Mouse (Mus musculus) neural tube, embryonic 13.5 days (tissue): ENCODE data around the gene Gm5105. TPM values are rescaled to one million over a fixed set of nuclear protein-coding genes. Genes with fewer than 3 reads are reported as not detected.

Experiments used
- ATAC-seq: fragments of 200-750 bp; cut with Nextera tagmentation; 2 replicates; pipeline ENCODE4 v1.8.0; 2017; ENCODE audit warnings: low read depth, mild to moderate bottlenecking, moderate TSS enrichment, moderate library complexity
- H3K27ac ChIP-seq: fragments of 300-500 bp; sonication (generic); replicated peaks from 2 replicates; pipeline ENCODE4 v1.5.1; 2015; ENCODE audit warnings: moderate library complexity, mild to moderate bottlenecking, inconsistent platforms
- H3K27me3 ChIP-seq: fragments of 300-500 bp; sonication (generic); 2 replicates; pipeline ENCODE4 v1.6.1; 2015; ENCODE audit warnings: mild to moderate bottlenecking, inconsistent platforms
- H3K36me3 ChIP-seq: fragments of 300-500 bp; sonication (generic); 2 replicates; pipeline ENCODE4 v1.6.1; 2015; ENCODE audit warnings: mild to moderate bottlenecking, inconsistent platforms
- H3K4me1 ChIP-seq: fragments of 300-500 bp; sonication (generic); replicated peaks from 2 replicates; pipeline ENCODE4 v1.6.1; 2015; ENCODE audit warnings: inconsistent platforms
- H3K4me2 ChIP-seq: fragments of 300-500 bp; sonication (generic); 2 replicates; pipeline ENCODE4 v1.6.1; 2015; ENCODE audit warnings: inconsistent platforms, mild to moderate bottlenecking, moderate library complexity
- H3K4me3 ChIP-seq: fragments of 300-500 bp; sonication (generic); 2 replicates; pipeline ENCODE4 v1.5.1; 2015; ENCODE audit warnings: mild to moderate bottlenecking, inconsistent platforms
- H3K9ac ChIP-seq: fragments of 300-500 bp; sonication (generic); 2 replicates; pipeline ENCODE4 v1.6.1; 2015; ENCODE audit warnings: moderate library complexity, mild to moderate bottlenecking, inconsistent platforms
- H3K9me3 ChIP-seq: fragments of 300-500 bp; sonication (generic); 2 replicates; pipeline ENCODE4 v1.6.1; 2016; ENCODE audit warnings: inconsistent platforms
- WGBS: fragments of 180-500 bp; shearing (Covaris S2); methylation state at CpG from one replicate; pipeline ENCODE4 v1.1.7; 2015; 5-methylcytosine and 5-hydroxymethylcytosine counted together
- polyA plus RNA-seq: library from polyadenylated mRNA; unstranded; fragments of >200 nt; fragmentation: Nextera tagmentation; extraction: Ambion mirVana; gene quantifications from 2 replicates; pipeline ENCODE4 v1.2.1, GENCODE M21; 2015

Gm5105 gene
- polyA plus RNA-seq, 1 experiment from 2014 or later = 0.15 TPM

DNA sequence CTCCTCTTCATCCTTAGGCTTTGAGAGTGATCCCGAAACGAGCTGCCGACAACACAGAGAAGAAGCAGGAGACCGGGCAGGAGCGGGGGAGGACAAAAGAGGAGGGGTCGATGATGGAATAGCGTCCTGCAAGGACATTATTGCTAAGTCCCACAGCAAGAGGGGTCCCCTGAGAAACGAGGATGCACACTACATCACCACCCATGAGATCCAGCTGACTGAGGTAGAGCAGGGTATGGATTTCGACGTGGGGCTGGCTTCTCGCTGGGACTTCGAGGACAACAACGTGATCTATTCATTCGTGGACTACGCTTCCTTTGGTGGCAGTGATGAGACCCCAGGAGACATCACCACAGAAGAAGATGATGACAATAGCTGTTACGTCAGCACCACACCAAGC is 1.3 kb downstream of the Gm5105 start:
- Histone ChIP-seq H3K36me3 (no peaks in the 10 kb centered on the region), H3K27ac (no peak overlapping the region), H3K9me3 (no peaks in the 10 kb centered on the region), H3K4me2 (no peak overlapping the region), H3K9ac (no peak overlapping the region), H3K4me3 (no peak overlapping the region), H3K27me3 (no peaks in the 10 kb centered on the region), H3K4me1 (peaks cover 30% of the 10 kb centered on the region)
- ATAC-seq = no peak
- 82% methylated on average over 16 of the region's 16 CpGs for WGBS

DNA sequence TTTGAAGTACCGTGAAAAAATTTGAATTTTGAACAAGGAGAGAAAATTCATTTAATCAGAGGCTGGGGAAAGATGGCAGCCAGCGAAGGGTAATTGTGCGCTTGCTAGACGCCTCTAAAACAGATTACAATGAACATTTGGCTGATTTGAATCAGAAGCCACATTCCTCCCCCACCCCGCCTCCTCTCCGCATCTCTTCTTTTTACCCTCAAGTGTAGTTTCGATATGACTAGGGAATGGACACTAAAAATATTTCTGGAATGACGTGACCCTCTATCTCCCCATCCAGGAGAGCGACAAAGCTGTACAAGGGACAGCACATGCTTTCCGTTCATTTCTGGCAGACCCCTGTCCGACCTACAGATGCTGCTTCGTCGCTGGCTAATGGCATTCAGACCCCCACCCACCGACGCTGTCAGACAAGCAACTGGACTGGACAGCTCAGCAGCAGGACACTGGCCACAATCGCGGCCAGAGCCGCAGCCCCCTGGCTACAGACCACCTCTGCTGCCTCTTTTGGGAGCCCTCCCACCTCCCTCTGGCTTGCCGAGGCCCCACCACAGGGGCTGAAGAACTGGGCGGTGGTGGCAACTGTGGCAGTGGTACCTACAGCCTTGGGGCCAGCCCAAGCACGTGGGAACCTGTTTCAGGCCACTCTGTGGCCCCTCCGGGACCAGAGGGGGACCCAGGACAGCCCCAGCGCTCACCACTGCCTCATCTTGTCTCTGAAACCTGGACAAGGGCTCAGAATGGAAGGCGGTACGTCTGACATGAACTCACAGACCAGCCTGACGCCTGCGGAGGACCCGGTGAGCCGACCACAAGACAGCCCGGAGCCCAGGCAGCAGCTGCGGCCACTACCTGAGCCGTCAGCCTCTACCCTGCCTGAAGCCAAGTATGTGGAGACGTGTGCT is 2.2 kb downstream of the Gm5105 start, which contains the start of gene 1110002E22Rik:
1110002E22Rik (plus strand) TSS at position 321 of the 914 bp plus-strand sequence.
- H3K4me2 ChIP-seq = no peak within 1 kb of the TSS
- H3K36me3 ChIP-seq = no peaks in the 10 kb centered on the region
- 76% methylated on average over 33 of the region's 33 CpGs for WGBS
- no peak within 1 kb of the TSS for H3K9ac ChIP-seq
- H3K9me3 ChIP-seq = no peaks in the 10 kb centered on the region
- H3K4me3 ChIP-seq = no peak within 1 kb of the TSS
- peaks cover 28% of the 10 kb centered on the region for H3K4me1 ChIP-seq
- H3K27ac ChIP-seq = no peak within 1 kb of the TSS
- H3K27me3 ChIP-seq = no peaks in the 10 kb centered on the region
- no peak for ATAC-seq

- no peaks in the 10 kb centered on the region for H3K36me3 ChIP-seq
- H3K9ac ChIP-seq = no peak overlapping the region
- H3K9me3 ChIP-seq = no peaks in the 10 kb centered on the region
- H3K4me1 ChIP-seq = peaks cover 28% of the 10 kb centered on the region
- no peak overlapping the region for H3K4me3 ChIP-seq
- H3K27me3 ChIP-seq = no peaks in the 10 kb centered on the region
- WGBS = 59% methylated on average over 14 of the region's 14 CpGs
- no peak overlapping the region for H3K27ac ChIP-seq
- no peak overlapping the region for H3K4me2 ChIP-seq
- no peak for ATAC-seq
These were observed 3.4 kb downstream of the Gm5105 start for GRCm38 (mm10) chr3:138063731-138064329.

GRCm38 (mm10) chr3:138062673-138063072 is 4.5 kb downstream of the Gm5105 start:
- Histone ChIP-seq H3K4me3 (no peak overlapping the region), H3K4me1 (peaks cover 28% of the 10 kb centered on the region), H3K27me3 (no peaks in the 10 kb centered on the region), H3K9ac (no peak overlapping the region), H3K27ac (no peak overlapping the region), H3K9me3 (no peaks in the 10 kb centered on the region), H3K36me3 (no peaks in the 10 kb centered on the region), H3K4me2 (no peak overlapping the region)
- ATAC-seq = no peak
- 84% methylated on average over 4 of the region's 4 CpGs for WGBS

GRCm38 (mm10) chr3:138061205-138061911 is 5.8 kb downstream of the Gm5105 start:
- Histone ChIP-seq H3K4me3 (no peak overlapping the region), H3K9ac (no peak overlapping the region), H3K27ac (no peak overlapping the region), H3K27me3 (no peaks in the 10 kb centered on the region), H3K36me3 (no peaks in the 10 kb centered on the region), H3K9me3 (no peaks in the 10 kb centered on the region), H3K4me1 (peaks cover 23% of the 10 kb centered on the region), H3K4me2 (no peak overlapping the region)
- no peak for ATAC-seq
- 93% methylated on average over 9 of the region's 9 CpGs for WGBS

- no peaks in the 10 kb centered on the region for H3K36me3 ChIP-seq
- H3K27ac ChIP-seq = no peak overlapping the region
- H3K9ac ChIP-seq = no peak overlapping the region
- no peaks in the 10 kb centered on the region for H3K27me3 ChIP-seq
- WGBS = 93% methylated on average over 7 of the region's 7 CpGs
- peaks cover 15% of the 10 kb centered on the region for H3K4me1 ChIP-seq
- no peak for ATAC-seq
- H3K9me3 ChIP-seq = no peaks in the 10 kb centered on the region
- no peak overlapping the region for H3K4me3 ChIP-seq
- H3K4me2 ChIP-seq = no peak overlapping the region
These were observed 6.8 kb downstream of the Gm5105 start for GRCm38 (mm10) chr3:138060429-138060828.

- 65% methylated on average over 4 of the region's 4 CpGs for WGBS
- H3K4me1 ChIP-seq = 0 out of 2 replicates have a peak, but pooled peaks cover 3% of the 10 kb centered on the region
- ATAC-seq = no peak
- H3K4me2 ChIP-seq = no peak overlapping the region
- no peak overlapping the region for H3K9ac ChIP-seq
- H3K4me3 ChIP-seq = no peak overlapping the region
- H3K27me3 ChIP-seq = no peaks in the 10 kb centered on the region
- H3K36me3 ChIP-seq = no peaks in the 10 kb centered on the region
- H3K9me3 ChIP-seq = no peaks in the 10 kb centered on the region
- H3K27ac ChIP-seq = no peak overlapping the region
These were observed 9.0 kb downstream of the Gm5105 start for GRCm38 (mm10) chr3:138058226-138058625.

DNA sequence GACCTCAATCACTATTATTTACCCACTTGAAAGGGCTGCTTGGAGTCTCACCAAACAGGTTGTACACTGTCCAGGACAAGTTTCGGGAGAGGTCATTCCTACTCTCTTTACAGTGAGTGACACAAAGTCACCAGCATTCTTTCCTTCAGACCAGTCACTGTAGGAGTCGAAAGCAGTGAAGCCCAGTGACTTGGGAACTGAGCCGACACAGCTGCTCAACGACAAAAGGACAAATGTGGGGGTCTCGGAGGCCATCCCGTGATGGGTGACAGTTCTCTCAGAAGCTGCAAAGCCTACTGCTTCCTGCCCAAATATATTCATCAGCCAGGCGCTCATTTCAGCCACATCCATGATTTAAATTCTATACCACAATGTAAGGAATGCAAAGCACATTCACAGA is 10.2 kb downstream of the Gm5105 start:
- Histone ChIP-seq H3K4me2 (no peak overlapping the region), H3K36me3 (no peaks in the 10 kb centered on the region), H3K27me3 (no peaks in the 10 kb centered on the region), H3K4me1 (0 out of 2 replicates have a peak, but pooled peaks cover 3% of the 10 kb centered on the region), H3K9me3 (no peaks in the 10 kb centered on the region), H3K27ac (no peak overlapping the region), H3K9ac (no peak overlapping the region), H3K4me3 (no peak overlapping the region)
- WGBS = 69% methylated on average over 7 of the region's 7 CpGs
- ATAC-seq = no peak

- H3K27me3 ChIP-seq = no peaks in the 10 kb centered on the region
- no peak overlapping the region for H3K4me2 ChIP-seq
- no peak for ATAC-seq
- H3K9ac ChIP-seq = no peak overlapping the region
- no peaks in the 10 kb centered on the region for H3K36me3 ChIP-seq
- H3K4me1 ChIP-seq = 0 out of 2 replicates have a peak, but pooled peaks cover 3% of the 10 kb centered on the region
- H3K9me3 ChIP-seq = no peaks in the 10 kb centered on the region
- 58% methylated on average over 4 of the region's 4 CpGs for WGBS
- H3K27ac ChIP-seq = no peak overlapping the region
- H3K4me3 ChIP-seq = no peak overlapping the region
These were observed 13.2 kb downstream of the Gm5105 start for GRCm38 (mm10) chr3:138053969-138054368.

DNA sequence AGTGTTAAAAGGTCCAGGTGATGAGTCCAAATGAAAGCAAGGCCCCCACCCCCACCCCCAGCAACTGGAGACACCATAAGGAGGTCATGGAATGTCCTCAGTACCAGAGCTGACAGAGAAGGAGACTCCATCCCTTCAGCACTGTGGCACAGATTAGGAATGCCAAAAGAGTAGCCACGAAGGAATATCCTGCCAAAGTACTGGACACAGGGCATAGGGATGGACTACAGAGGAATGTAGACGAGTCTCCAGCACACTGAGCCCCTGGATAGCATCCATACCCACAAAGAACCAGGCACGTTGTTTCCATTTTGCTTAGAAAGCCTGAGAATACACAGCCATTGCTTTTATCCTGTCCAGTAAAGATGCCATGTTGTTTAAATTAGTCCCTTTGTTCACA is 15.8 kb downstream of the Gm5105 start:
- Histone ChIP-seq H3K4me3 (no peak overlapping the region), H3K9me3 (no peaks in the 10 kb centered on the region), H3K36me3 (no peaks in the 10 kb centered on the region), H3K4me2 (no peak overlapping the region), H3K27ac (no peak overlapping the region), H3K9ac (no peak overlapping the region), H3K4me1 (0 out of 2 replicates have a peak, but pooled peaks cover 3% of the 10 kb centered on the region), H3K27me3 (no peaks in the 10 kb centered on the region)
- WGBS = 86% methylated on average over 3 of the region's 3 CpGs
- no peak for ATAC-seq

DNA sequence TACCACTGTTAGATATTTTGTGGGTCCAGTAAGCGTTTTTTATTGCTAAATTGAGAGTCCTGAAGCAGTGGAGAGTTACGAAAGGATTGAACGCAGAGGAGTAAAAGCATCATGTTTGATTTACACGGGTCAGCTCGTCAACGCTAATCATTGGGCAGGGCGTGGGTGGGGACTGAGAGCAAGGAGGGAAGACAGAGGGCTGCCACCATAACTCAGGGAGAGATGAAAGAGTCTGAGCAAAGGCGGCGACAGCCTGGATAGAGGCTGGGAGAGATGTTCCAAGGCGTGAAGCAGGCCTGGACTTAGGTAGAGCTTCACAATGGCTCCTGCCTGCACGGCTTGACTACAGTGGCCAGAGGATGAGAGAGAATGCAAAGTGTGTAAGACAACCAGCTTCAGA is 16.4 kb downstream of the Gm5105 start:
- H3K27me3 ChIP-seq = no peaks in the 10 kb centered on the region
- no peaks in the 10 kb centered on the region for H3K36me3 ChIP-seq
- H3K4me3 ChIP-seq = no peak overlapping the region
- ATAC-seq = no peak
- no peak overlapping the region for H3K27ac ChIP-seq
- no peaks in the 10 kb centered on the region for H3K9me3 ChIP-seq
- H3K4me1 ChIP-seq = 0 out of 2 replicates have a peak, but pooled peaks cover 3% of the 10 kb centered on the region
- H3K4me2 ChIP-seq = no peak overlapping the region
- 46% methylated on average over 11 of the region's 11 CpGs for WGBS
- H3K9ac ChIP-seq = no peak overlapping the region

DNA sequence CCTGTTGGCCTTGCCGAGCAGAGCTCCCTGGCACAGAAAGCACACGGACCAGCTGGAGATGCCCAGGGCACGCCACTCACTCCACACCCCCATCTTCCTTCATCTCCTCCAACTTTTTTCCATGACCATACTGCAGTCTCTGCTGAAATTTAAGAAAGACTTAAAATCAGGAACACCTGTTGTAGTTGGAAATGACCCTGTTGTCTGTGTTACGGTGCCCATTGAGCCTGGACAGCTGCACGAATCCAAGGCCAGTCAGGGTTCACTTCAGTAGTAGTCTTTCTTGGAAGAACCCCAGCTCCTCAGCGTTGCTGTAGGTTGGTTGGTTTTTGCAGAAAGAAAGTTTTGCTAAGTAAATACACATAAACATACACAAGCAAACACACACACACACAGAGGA is 17.6 kb downstream of the Gm5105 start:
- 89% methylated on average over 6 of the region's 6 CpGs for WGBS
- H3K4me1 ChIP-seq = 0 out of 2 replicates have a peak, but pooled peaks cover 3% of the 10 kb centered on the region
- no peaks in the 10 kb centered on the region for H3K27me3 ChIP-seq
- H3K36me3 ChIP-seq = no peaks in the 10 kb centered on the region
- H3K27ac ChIP-seq = no peak overlapping the region
- no peak overlapping the region for H3K9ac ChIP-seq
- ATAC-seq = no peak
- no peak overlapping the region for H3K4me3 ChIP-seq
- no peak overlapping the region for H3K4me2 ChIP-seq
- no peaks in the 10 kb centered on the region for H3K9me3 ChIP-seq
